Mouse (Mus musculus): ENCODE results near the gene Slc35d1. TPM values are rescaled to one million over a fixed set of nuclear protein-coding genes. Genes with fewer than 3 reads are reported as not detected.

The Slc35d1 gene
- polyA plus RNA-seq, 1 experiment from 2014 or later, result 8.8 TPM

DNA sequence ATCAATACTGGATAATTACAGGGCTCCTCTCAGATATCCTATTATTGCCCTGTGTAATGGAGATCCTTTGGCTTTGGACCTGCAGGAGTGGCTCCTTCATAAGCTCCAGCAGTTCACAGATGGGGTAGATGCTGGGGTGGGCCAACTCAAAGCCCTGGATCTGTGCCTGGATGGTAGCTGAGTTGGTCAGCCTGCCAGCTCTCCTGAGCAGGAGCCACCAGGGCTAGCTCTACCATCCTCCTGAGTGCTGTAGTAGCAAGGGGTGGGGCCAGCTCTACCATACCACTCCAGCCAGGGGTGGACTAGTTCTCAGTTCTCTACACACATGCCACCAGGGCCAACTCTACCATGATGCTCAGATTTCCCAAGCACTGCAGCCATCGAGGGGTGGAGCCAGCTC lies 14.9 kb downstream of the Slc35d1 start:
- no peaks in the 10 kb centered on the region for H3K4me1 ChIP-seq (ENCODE audit: control insufficient read depth, insufficient read depth, low read length)
- H3K9me3 ChIP-seq (replicated peaks; ENCODE audit: control insufficient read depth, low read length), result no peaks in the 10 kb centered on the region
- no peak overlapping the region for H3K27ac ChIP-seq (ENCODE audit: low read depth, low read length)
- no peak overlapping the region for H3K9ac ChIP-seq (ENCODE audit: low read depth, low read length)
- H3K27me3 ChIP-seq (ENCODE audit: control insufficient read depth, insufficient read depth, low read length), result no peaks in the 10 kb centered on the region
- H3K36me3 ChIP-seq (ENCODE audit: control insufficient read depth, insufficient read depth, low read length), result peaks cover 3% of the 10 kb centered on the region; the same call in 1 of the 2 replicates
- WGBS (ENCODE audit: insufficient replicate concordance), result 92% methylated on average over 1 of the region's 1 CpGs
- no peak overlapping the region for H3K4me3 ChIP-seq (ENCODE audit: low read depth, low read length)
- ATAC-seq (replicated peaks; ENCODE audit: insufficient number of reproducible peaks, low FRiP score, low TSS enrichment), result no peak
- H3K4me2 ChIP-seq, result no peak overlapping the region

DNA sequence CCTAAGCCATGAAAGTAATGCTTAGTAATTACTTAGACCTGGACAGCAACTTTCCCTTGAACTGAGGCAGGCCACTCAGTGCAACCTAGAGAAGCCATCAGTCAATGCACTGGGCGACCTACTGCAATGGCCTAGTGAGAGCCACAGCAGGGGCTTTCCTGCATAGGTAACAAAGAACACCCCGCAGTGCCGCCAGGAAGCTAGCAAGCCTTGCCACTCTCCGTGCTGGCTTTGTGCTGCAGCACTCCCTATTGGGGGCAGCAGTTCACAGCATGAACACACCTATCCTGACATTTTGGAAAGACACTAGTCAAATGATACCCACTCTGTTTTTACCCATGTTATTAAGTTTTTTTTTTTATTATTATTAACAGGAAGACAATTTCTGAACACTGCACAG lies 15.9 kb downstream of the Slc35d1 start:
- WGBS (ENCODE audit: insufficient replicate concordance), result 55% methylated on average over 4 of the region's 4 CpGs
- ATAC-seq (replicated peaks; ENCODE audit: insufficient number of reproducible peaks, low FRiP score, low TSS enrichment), result no peak
- Histone ChIP-seq H3K9ac (ENCODE audit: low read depth, low read length) (no peak overlapping the region), H3K9me3 (replicated peaks; ENCODE audit: control insufficient read depth, low read length) (no peaks in the 10 kb centered on the region), H3K4me3 (ENCODE audit: low read depth, low read length) (no peak overlapping the region), H3K4me1 (ENCODE audit: control insufficient read depth, insufficient read depth, low read length) (no peaks in the 10 kb centered on the region), H3K4me2 (no peak overlapping the region), H3K27ac (ENCODE audit: low read depth, low read length) (no peak overlapping the region), H3K27me3 (ENCODE audit: control insufficient read depth, insufficient read depth, low read length) (no peaks in the 10 kb centered on the region), H3K36me3 (ENCODE audit: control insufficient read depth, insufficient read depth, low read length) (peaks cover 3% of the 10 kb centered on the region; the same call in 1 of the 2 replicates)

DNA sequence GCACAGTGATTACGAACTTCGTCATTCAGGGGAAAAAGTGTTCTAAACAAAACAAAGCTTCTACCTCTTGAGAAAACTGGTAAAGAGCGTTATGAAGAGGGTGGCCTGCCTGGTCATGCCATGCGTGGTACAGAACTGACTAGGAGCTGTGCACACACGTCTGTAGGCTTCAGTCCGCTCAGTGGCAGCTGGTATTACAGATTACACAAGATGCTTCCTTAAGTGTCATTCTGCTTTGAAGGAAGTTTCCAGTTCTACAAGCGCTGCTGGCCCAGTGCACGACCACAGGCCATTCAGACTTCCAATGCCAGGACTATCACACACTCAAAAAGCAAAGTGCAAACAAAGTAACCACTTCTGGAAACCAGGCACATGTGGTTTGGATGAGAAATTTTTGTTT lies 17.6 kb downstream of the Slc35d1 start:
- ATAC-seq (replicated peaks; ENCODE audit: insufficient number of reproducible peaks, low FRiP score, low TSS enrichment), result no peak
- no peak overlapping the region for H3K27ac ChIP-seq (ENCODE audit: low read depth, low read length)
- no peaks in the 10 kb centered on the region for H3K27me3 ChIP-seq (ENCODE audit: control insufficient read depth, insufficient read depth, low read length)
- 84% methylated on average over 8 of the region's 8 CpGs for WGBS (ENCODE audit: insufficient replicate concordance)
- H3K4me2 ChIP-seq, result no peak overlapping the region
- no peak overlapping the region for H3K9ac ChIP-seq (ENCODE audit: low read depth, low read length)
- no peaks in the 10 kb centered on the region for H3K9me3 ChIP-seq (replicated peaks; ENCODE audit: control insufficient read depth, low read length)
- no peaks in the 10 kb centered on the region for H3K4me1 ChIP-seq (ENCODE audit: control insufficient read depth, insufficient read depth, low read length)
- no peak overlapping the region for H3K4me3 ChIP-seq (ENCODE audit: low read depth, low read length)
- H3K36me3 ChIP-seq (ENCODE audit: control insufficient read depth, insufficient read depth, low read length), result peaks cover 5% of the 10 kb centered on the region

DNA sequence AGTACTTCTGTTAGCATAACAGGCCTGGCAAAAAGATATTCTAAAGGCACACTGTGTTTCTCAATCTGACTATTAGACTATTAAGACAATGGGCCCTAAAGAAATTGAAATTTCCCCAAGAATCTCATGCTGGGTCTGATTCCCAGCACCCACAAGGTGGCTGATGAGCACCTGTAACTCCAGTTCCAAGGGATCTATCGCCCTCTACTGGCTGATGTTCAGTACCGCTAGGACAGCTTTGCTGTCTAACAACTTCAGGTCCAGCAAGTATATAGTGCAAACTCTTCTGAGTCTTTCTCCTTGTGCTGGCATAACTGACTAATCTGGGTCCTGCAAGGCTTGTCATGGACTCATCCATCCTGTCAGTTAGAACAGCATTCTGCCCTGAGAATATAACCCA lies 22.5 kb downstream of the Slc35d1 start:
- H3K4me3 ChIP-seq (ENCODE audit: low read depth, low read length), result no peak overlapping the region
- no peaks in the 10 kb centered on the region for H3K9me3 ChIP-seq (replicated peaks; ENCODE audit: control insufficient read depth, low read length)
- H3K9ac ChIP-seq (ENCODE audit: low read depth, low read length), result no peak overlapping the region
- peaks cover 5% of the 10 kb centered on the region for H3K36me3 ChIP-seq (ENCODE audit: control insufficient read depth, insufficient read depth, low read length)
- no peak overlapping the region for H3K4me2 ChIP-seq
- peaks cover 11% of the 10 kb centered on the region; the same call in 1 of the 2 replicates for H3K4me1 ChIP-seq (ENCODE audit: control insufficient read depth, insufficient read depth, low read length)
- H3K27ac ChIP-seq (ENCODE audit: low read depth, low read length), result no peak overlapping the region
- H3K27me3 ChIP-seq (ENCODE audit: control insufficient read depth, insufficient read depth, low read length), result no peaks in the 10 kb centered on the region
- WGBS (ENCODE audit: insufficient replicate concordance), result 84% methylated on average over 2 of the region's 2 CpGs
- no peak for ATAC-seq (replicated peaks; ENCODE audit: insufficient number of reproducible peaks, low FRiP score, low TSS enrichment)

DNA sequence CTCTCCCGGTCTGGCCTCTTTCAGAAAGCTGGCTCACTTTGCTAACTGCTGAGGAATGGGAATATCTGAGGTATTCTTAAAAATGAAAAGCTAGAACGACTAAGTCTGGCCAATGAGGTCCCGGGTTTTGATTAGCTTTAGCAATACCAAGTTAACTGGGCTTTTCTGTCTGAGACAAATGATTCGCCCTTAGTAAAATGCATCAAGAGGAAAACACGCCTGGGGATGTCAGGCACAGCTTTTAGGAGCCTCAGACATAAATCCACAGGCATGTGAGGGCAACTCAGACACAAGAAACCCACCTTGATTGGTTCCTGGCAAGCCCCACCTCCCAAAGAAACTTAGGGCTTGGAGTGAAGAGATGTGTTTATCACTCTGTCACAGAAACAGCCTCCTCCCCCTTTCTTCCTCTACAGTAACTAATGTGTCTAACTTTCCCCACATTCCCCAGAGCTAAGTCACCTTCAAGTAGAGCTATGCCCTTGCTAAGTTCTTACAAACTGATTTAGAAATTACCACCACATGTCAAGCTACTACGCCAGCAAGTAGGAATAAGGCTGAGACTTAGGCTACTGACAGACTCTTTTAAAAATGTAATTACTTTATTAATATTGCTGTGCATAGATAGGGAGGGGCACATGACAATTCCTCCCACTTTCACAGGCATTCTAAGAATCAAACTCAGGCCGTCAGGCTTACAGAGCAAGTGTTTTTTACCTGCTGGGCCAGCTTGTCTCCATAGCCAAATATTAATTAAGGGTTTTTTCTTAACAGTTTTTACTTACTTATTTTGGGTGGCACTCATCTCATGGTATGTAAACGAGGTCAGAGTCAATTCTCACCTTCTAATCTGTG lies 26.0 kb downstream of the Slc35d1 start:
- Histone ChIP-seq H3K4me1 (ENCODE audit: control insufficient read depth, insufficient read depth, low read length) (peaks cover 11% of the 10 kb centered on the region; the same call in 1 of the 2 replicates), H3K27ac (ENCODE audit: low read depth, low read length) (no peak overlapping the region), H3K36me3 (ENCODE audit: control insufficient read depth, insufficient read depth, low read length) (peaks cover 5% of the 10 kb centered on the region), H3K4me2 (no peak overlapping the region), H3K4me3 (ENCODE audit: low read depth, low read length) (no peak overlapping the region), H3K9ac (ENCODE audit: low read depth, low read length) (no peak overlapping the region), H3K9me3 (replicated peaks; ENCODE audit: control insufficient read depth, low read length) (no peaks in the 10 kb centered on the region), H3K27me3 (ENCODE audit: control insufficient read depth, insufficient read depth, low read length) (no peaks in the 10 kb centered on the region)
- ATAC-seq (replicated peaks; ENCODE audit: insufficient number of reproducible peaks, low FRiP score, low TSS enrichment), result no peak
- WGBS (ENCODE audit: insufficient replicate concordance), result 71% methylated on average over 8 of the region's 8 CpGs

DNA sequence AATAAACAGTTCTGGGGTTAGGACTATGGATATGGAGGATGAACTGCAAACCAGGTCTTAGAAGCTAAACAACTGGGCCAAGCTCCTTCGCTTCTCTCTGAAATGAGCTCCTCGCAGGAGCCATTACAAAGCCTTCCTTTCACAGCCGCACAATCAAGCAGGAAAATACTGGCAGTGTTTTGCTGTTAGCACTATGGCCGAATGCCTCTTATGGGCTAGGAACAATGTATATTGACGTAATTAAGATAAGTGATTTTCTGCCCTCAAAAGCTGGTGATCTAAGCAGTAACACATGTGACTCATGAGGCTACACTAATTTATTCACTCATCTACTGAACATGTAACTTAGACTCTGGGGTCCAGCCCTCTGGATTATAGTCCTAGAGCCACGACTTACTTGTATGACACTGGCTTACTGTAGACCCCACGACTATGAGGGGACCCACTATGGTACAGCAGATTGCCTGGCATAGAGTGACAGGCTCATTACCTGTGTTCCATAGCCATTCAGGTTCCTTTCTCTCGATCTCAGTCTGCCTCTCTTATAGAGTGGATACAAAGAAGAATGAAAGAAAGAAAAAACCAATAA lies 34.6 kb downstream of the Slc35d1 start:
- H3K9ac ChIP-seq (ENCODE audit: low read depth, low read length), result no peak overlapping the region
- no peaks in the 10 kb centered on the region for H3K36me3 ChIP-seq (ENCODE audit: control insufficient read depth, insufficient read depth, low read length)
- H3K9me3 ChIP-seq (replicated peaks; ENCODE audit: control insufficient read depth, low read length), result no peaks in the 10 kb centered on the region
- no peaks in the 10 kb centered on the region for H3K27me3 ChIP-seq (ENCODE audit: control insufficient read depth, insufficient read depth, low read length)
- no peak; the same call in 1 of the 2 replicates for ATAC-seq (replicated peaks; ENCODE audit: insufficient number of reproducible peaks, low FRiP score, low TSS enrichment)
- H3K4me3 ChIP-seq (ENCODE audit: low read depth, low read length), result no peak overlapping the region
- no peak overlapping the region for H3K4me2 ChIP-seq
- H3K27ac ChIP-seq (ENCODE audit: low read depth, low read length), result no peak overlapping the region
- peaks cover 10% of the 10 kb centered on the region for H3K4me1 ChIP-seq (ENCODE audit: control insufficient read depth, insufficient read depth, low read length)
- WGBS (ENCODE audit: insufficient replicate concordance), result 79% methylated on average over 8 of the region's 8 CpGs

DNA sequence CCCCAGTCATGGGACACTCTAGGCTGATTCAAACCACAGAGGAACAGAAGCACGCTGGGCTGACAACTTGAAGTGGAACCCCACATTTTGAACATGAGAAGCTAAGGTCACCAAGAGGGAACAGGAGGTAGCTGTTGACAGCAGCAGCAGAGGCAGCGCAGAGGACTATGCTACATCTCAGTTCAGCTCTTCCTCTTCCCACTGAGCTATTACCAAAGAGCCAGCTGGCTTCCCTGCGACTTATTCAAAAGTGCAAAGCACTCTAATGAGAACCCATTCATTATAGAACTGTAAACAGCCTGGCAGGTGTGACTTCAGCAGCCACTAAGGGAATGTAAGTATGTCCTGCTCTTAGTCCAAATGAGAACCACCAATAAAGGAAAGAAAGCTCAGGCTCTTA lies 35.4 kb downstream of the Slc35d1 start:
- no peak for ATAC-seq (replicated peaks; ENCODE audit: insufficient number of reproducible peaks, low FRiP score, low TSS enrichment)
- H3K4me2 ChIP-seq, result no peak overlapping the region

DNA sequence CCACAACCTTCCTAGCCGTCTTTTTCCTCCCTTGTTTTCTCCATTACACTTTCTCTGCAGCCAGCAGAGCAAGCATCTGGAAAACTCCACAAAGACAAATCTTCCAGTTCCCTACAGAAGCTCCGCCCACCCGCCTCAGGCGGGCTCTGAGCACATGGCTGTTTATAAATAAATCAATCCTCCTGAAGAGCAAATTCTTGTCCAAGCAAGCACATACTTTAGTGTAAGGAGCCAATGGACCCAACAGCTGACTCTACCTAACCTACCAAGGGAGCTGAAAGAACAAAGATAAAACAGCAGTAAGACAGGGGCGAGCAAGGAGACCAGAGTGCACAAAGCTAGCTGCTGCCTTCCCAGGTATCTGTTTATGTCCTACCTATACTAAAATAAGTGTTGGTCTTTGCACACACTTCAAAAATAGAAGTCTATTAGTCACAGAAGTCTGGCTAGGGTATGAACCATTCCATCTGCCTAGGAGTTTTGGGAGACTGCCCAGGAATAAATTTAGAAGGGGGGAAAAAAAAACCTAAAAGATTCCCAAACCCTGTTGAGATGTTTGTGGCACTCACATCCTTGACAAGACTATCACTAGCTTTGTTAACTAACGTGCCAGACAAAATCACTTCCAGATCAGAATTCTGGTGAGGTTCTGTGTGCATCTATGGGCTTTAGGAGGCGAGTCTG lies 36.2 kb downstream of the Slc35d1 start:
- Histone ChIP-seq H3K36me3 (ENCODE audit: control insufficient read depth, insufficient read depth, low read length) (no peaks in the 10 kb centered on the region), H3K4me1 (ENCODE audit: control insufficient read depth, insufficient read depth, low read length) (peaks cover 10% of the 10 kb centered on the region), H3K9ac (ENCODE audit: low read depth, low read length) (no peak overlapping the region), H3K4me3 (ENCODE audit: low read depth, low read length) (no peak overlapping the region), H3K9me3 (replicated peaks; ENCODE audit: control insufficient read depth, low read length) (no peaks in the 10 kb centered on the region), H3K27ac (ENCODE audit: low read depth, low read length) (no peak overlapping the region), H3K4me2 (no peak overlapping the region), H3K27me3 (ENCODE audit: control insufficient read depth, insufficient read depth, low read length) (no peaks in the 10 kb centered on the region)
- 71% methylated on average over 7 of the region's 7 CpGs for WGBS (ENCODE audit: insufficient replicate concordance)
- ATAC-seq (replicated peaks; ENCODE audit: insufficient number of reproducible peaks, low FRiP score, low TSS enrichment), result no peak

More for the DNA sequence above, 35.4 kb downstream of the Slc35d1 start:
- Histone ChIP-seq H3K4me3 (ENCODE audit: low read depth, low read length) (no peak overlapping the region), H3K27ac (ENCODE audit: low read depth, low read length) (no peak overlapping the region), H3K4me1 (ENCODE audit: control insufficient read depth, insufficient read depth, low read length) (peaks cover 10% of the 10 kb centered on the region), H3K9ac (ENCODE audit: low read depth, low read length) (no peak overlapping the region), H3K9me3 (replicated peaks; ENCODE audit: control insufficient read depth, low read length) (no peaks in the 10 kb centered on the region), H3K36me3 (ENCODE audit: control insufficient read depth, insufficient read depth, low read length) (no peaks in the 10 kb centered on the region), H3K27me3 (ENCODE audit: control insufficient read depth, insufficient read depth, low read length) (no peaks in the 10 kb centered on the region)
- whole genome bisulfite sequencing (ENCODE audit: insufficient replicate concordance), result 54% methylated on average over 3 of the region's 3 CpGs

Data from heart, embryonic 11.5 days (tissue).